Mouse (Mus musculus): ENCODE measurements around the gene Nle1. TPM values are rescaled to one million over a fixed set of nuclear protein-coding genes. Genes with fewer than 3 reads are reported as not detected.

The Nle1 gene
- polyA plus RNA-seq, 1 experiment from 2014 or later: 28.1 TPM

- 26% methylated on average over 9 of the region's 9 CpGs for WGBS
- Histone ChIP-seq H3K4me1 (peaks cover 47% of the 10 kb centered on the region), H3K27me3 (no peaks in the 10 kb centered on the region), H3K4me2 (no peak overlapping the region), H3K4me3 (no peak overlapping the region), H3K9ac (no peak overlapping the region), H3K9me3 (replicated peaks) (no peaks in the 10 kb centered on the region), H3K27ac (peak overlapping the region; percentile 81), H3K36me3 (ENCODE audit: poor library complexity, severe bottlenecking) (no peaks in the 10 kb centered on the region)
- ATAC-seq: no peak
Measured at GRCm38 (mm10) chr11:82862638-82863037, 45.6 kb downstream of the Nle1 start.

GRCm38 (mm10) chr11:82861558-82861957 lies 46.7 kb downstream of the Nle1 start:
- Histone ChIP-seq H3K27ac (peak overlapping the region; percentile 81; the same call in 1 of the 2 replicates), H3K4me3 (no peak overlapping the region), H3K27me3 (no peaks in the 10 kb centered on the region), H3K4me1 (peaks cover 43% of the 10 kb centered on the region), H3K36me3 (ENCODE audit: poor library complexity, severe bottlenecking) (no peaks in the 10 kb centered on the region), H3K9me3 (replicated peaks) (no peaks in the 10 kb centered on the region), H3K9ac (no peak overlapping the region), H3K4me2 (no peak overlapping the region)
- no peak for ATAC-seq
- 53% methylated on average over 8 of the region's 8 CpGs for WGBS

GRCm38 (mm10) chr11:82860759-82861158 lies 47.5 kb downstream of the Nle1 start:
- H3K27me3 ChIP-seq: no peaks in the 10 kb centered on the region
- no peaks in the 10 kb centered on the region for H3K9me3 ChIP-seq (replicated peaks)
- WGBS: 87% methylated on average over 6 of the region's 6 CpGs
- no peak overlapping the region for H3K4me3 ChIP-seq
- no peaks in the 10 kb centered on the region for H3K36me3 ChIP-seq (ENCODE audit: poor library complexity, severe bottlenecking)
- H3K4me1 ChIP-seq: peaks cover 48% of the 10 kb centered on the region
- ATAC-seq: no peak
- no peak overlapping the region for H3K9ac ChIP-seq
- no peak overlapping the region for H3K27ac ChIP-seq
- no peak overlapping the region for H3K4me2 ChIP-seq

GRCm38 (mm10) chr11:82857307-82857848 lies 50.8 kb downstream of the Nle1 start:
- H3K36me3 ChIP-seq (ENCODE audit: poor library complexity, severe bottlenecking): no peaks in the 10 kb centered on the region
- no peak overlapping the region for H3K9ac ChIP-seq
- no peak overlapping the region for H3K4me3 ChIP-seq
- H3K27me3 ChIP-seq: no peaks in the 10 kb centered on the region
- no peaks in the 10 kb centered on the region for H3K9me3 ChIP-seq (replicated peaks)
- H3K27ac ChIP-seq: peak overlapping the region; percentile 76; the same call in 1 of the 2 replicates
- no peak overlapping the region for H3K4me2 ChIP-seq
- no peak for ATAC-seq
- peaks cover 37% of the 10 kb centered on the region for H3K4me1 ChIP-seq
- 81% methylated on average over 13 of the region's 13 CpGs for WGBS

GRCm38 (mm10) chr11:82856032-82856431 lies 52.2 kb downstream of the Nle1 start:
- Histone ChIP-seq H3K9me3 (replicated peaks) (no peaks in the 10 kb centered on the region), H3K27ac (peak overlapping the region; percentile 76), H3K36me3 (ENCODE audit: poor library complexity, severe bottlenecking) (no peaks in the 10 kb centered on the region), H3K27me3 (no peaks in the 10 kb centered on the region), H3K4me1 (peaks cover 29% of the 10 kb centered on the region), H3K9ac (no peak overlapping the region), H3K4me3 (no peak overlapping the region), H3K4me2 (peak overlapping the region; percentile 32)
- ATAC-seq: peak; percentile 86
- WGBS: 18% methylated on average over 10 of the region's 10 CpGs

GRCm38 (mm10) chr11:82855327-82855973 lies 52.8 kb downstream of the Nle1 start:
- H3K9me3 ChIP-seq (replicated peaks): no peaks in the 10 kb centered on the region
- peak overlapping the region; percentile 46 for H3K9ac ChIP-seq
- H3K27me3 ChIP-seq: no peaks in the 10 kb centered on the region
- ATAC-seq: no peak
- WGBS: 67% methylated on average over 9 of the region's 9 CpGs
- H3K4me3 ChIP-seq: no peak overlapping the region
- peaks cover 32% of the 10 kb centered on the region for H3K4me1 ChIP-seq
- H3K27ac ChIP-seq: peak overlapping the region; percentile 76
- H3K4me2 ChIP-seq: no peak overlapping the region
- H3K36me3 ChIP-seq (ENCODE audit: poor library complexity, severe bottlenecking): no peaks in the 10 kb centered on the region

GRCm38 (mm10) chr11:82854111-82854510 lies 54.1 kb downstream of the Nle1 start:
- 84% methylated on average over 6 of the region's 6 CpGs for WGBS
- ATAC-seq: no peak
- no peak overlapping the region for H3K27ac ChIP-seq
- H3K9me3 ChIP-seq (replicated peaks): no peaks in the 10 kb centered on the region
- H3K36me3 ChIP-seq (ENCODE audit: poor library complexity, severe bottlenecking): no peaks in the 10 kb centered on the region
- H3K9ac ChIP-seq: no peak overlapping the region
- H3K27me3 ChIP-seq: no peaks in the 10 kb centered on the region
- H3K4me3 ChIP-seq: no peak overlapping the region
- no peak overlapping the region for H3K4me2 ChIP-seq
- peaks cover 41% of the 10 kb centered on the region for H3K4me1 ChIP-seq

GRCm38 (mm10) chr11:82852958-82853357 lies 55.3 kb downstream of the Nle1 start:
- no peak overlapping the region for H3K4me2 ChIP-seq
- no peaks in the 10 kb centered on the region for H3K9me3 ChIP-seq (replicated peaks)
- no peak overlapping the region for H3K4me3 ChIP-seq
- 90% methylated on average over 7 of the region's 7 CpGs for WGBS
- H3K27ac ChIP-seq: no peak overlapping the region
- H3K4me1 ChIP-seq: peaks cover 41% of the 10 kb centered on the region
- no peak for ATAC-seq
- no peaks in the 10 kb centered on the region for H3K36me3 ChIP-seq (ENCODE audit: poor library complexity, severe bottlenecking)
- H3K27me3 ChIP-seq: 0 out of 2 replicates have a peak, but pooled peaks cover 2% of the 10 kb centered on the region
- H3K9ac ChIP-seq: no peak overlapping the region

GRCm38 (mm10) chr11:82852540-82852939 lies 55.7 kb downstream of the Nle1 start:
- Histone ChIP-seq H3K4me2 (no peak overlapping the region), H3K27ac (no peak overlapping the region), H3K36me3 (ENCODE audit: poor library complexity, severe bottlenecking) (no peaks in the 10 kb centered on the region), H3K4me3 (no peak overlapping the region), H3K27me3 (0 out of 2 replicates have a peak, but pooled peaks cover 2% of the 10 kb centered on the region), H3K9ac (no peak overlapping the region), H3K9me3 (replicated peaks) (no peaks in the 10 kb centered on the region), H3K4me1 (peaks cover 45% of the 10 kb centered on the region)
- 86% methylated on average over 10 of the region's 10 CpGs for WGBS
- ATAC-seq: no peak

- Histone ChIP-seq H3K9ac (no peak overlapping the region), H3K9me3 (replicated peaks) (no peaks in the 10 kb centered on the region), H3K4me2 (no peak overlapping the region)
Measured at GRCm38 (mm10) chr11:82852115-82852514, 56.1 kb downstream of the Nle1 start.

More at GRCm38 (mm10) chr11:82852115-82852514, 56.1 kb downstream of the Nle1 start:
- H3K27ac ChIP-seq: no peak overlapping the region
- no peaks in the 10 kb centered on the region for H3K36me3 ChIP-seq (ENCODE audit: poor library complexity, severe bottlenecking)
- WGBS: 90% methylated on average over 11 of the region's 11 CpGs
- no peak for ATAC-seq
- H3K27me3 ChIP-seq: 0 out of 2 replicates have a peak, but pooled peaks cover 2% of the 10 kb centered on the region
- H3K4me1 ChIP-seq: peaks cover 50% of the 10 kb centered on the region
- H3K4me3 ChIP-seq: no peak overlapping the region

Measured in forebrain, embryonic 13.5 days (tissue).